Mouse (Mus musculus) thymus, adult 2 months (tissue): ENCODE measurements around the gene Cpeb1. TPM values are rescaled to one million over a fixed set of nuclear protein-coding genes. Genes with fewer than 3 reads are reported as not detected.
A peak's percentile ranks its signal among the peaks of the same experiment; 100 is the strongest.

Experiments
- DNase-seq: peaks from one replicate; pipeline ENCODE4 v3.0.0; 2021
- H3K27ac ChIP-seq: fragments of 200-500 bp; 2 replicates; pipeline ENCODE4 v1.5.1; 2012; ENCODE audit warnings: low read length, control low read depth; ENCODE audit not compliant: control insufficient read depth, insufficient read depth
- H3K27me3 ChIP-seq: fragments of 200-500 bp; 2 replicates; pipeline ENCODE4 v1.6.1; 2012; ENCODE audit warnings: mild to moderate bottlenecking, low read length, moderate library complexity, mixed read lengths; ENCODE audit not compliant: control insufficient read depth, insufficient read depth
- H3K36me3 ChIP-seq: fragments of 200-500 bp; 2 replicates; pipeline ENCODE4 v1.6.1; 2012; ENCODE audit warnings: mild to moderate bottlenecking, low read length, moderate library complexity; ENCODE audit not compliant: control insufficient read depth, insufficient read depth
- H3K4me1 ChIP-seq: fragments of 200-500 bp; replicated peaks from 2 replicates; pipeline ENCODE4 v1.6.1; 2012; ENCODE audit warnings: low read length; ENCODE audit not compliant: control insufficient read depth, insufficient read depth
- H3K4me3 ChIP-seq: fragments of 200-500 bp; 2 replicates; pipeline ENCODE4 v1.5.1; 2012; ENCODE audit warnings: mild to moderate bottlenecking, low read length, control low read depth, moderate library complexity; ENCODE audit not compliant: control insufficient read depth, insufficient read depth
- CTCF ChIP-seq: fragments of 200-500 bp; IDR thresholded peaks from 2 replicates; pipeline ENCODE4 v1.5.1; 2012; ENCODE audit warnings: mild to moderate bottlenecking, control low read depth, low read length, moderate library complexity, borderline replicate concordance; ENCODE audit not compliant: control insufficient read depth, poor library complexity, insufficient read depth; ENCODE audit errors: extremely low read depth
- POLR2A ChIP-seq: fragments of 200-500 bp; IDR thresholded peaks from 2 replicates; pipeline ENCODE4 v1.6.1; 2012; ENCODE audit warnings: mild to moderate bottlenecking, low read length, control low read depth, moderate library complexity; ENCODE audit not compliant: control insufficient read depth, poor library complexity, insufficient read depth; ENCODE audit errors: extremely low read depth
- WGBS: fragments of 180-500 bp; shearing (Covaris S2); methylation state at CpG from one replicate; pipeline ENCODE4 v1.1.7; 2018; 5-methylcytosine and 5-hydroxymethylcytosine counted together
- polyA plus RNA-seq: library from polyadenylated mRNA; depleted of rRNA; stranded (reverse); fragments of >200 nt; gene quantifications from 2 replicates; pipeline ENCODE4 v1.2.3, GENCODE M21; 2012

Gene Cpeb1
- polyA plus RNA-seq, 1 experiment, result 13.5 TPM

- TF ChIP-seq CTCF, result no peak
- TF ChIP-seq POLR2A, result no peak
- H3K36me3 ChIP-seq, result peaks cover 23% of the 10 kb centered on the region
- no peak overlapping the region for H3K27ac ChIP-seq
- no peak for DNase-seq
- no peaks in the 10 kb centered on the region for H3K27me3 ChIP-seq
- no peak overlapping the region for H3K4me3 ChIP-seq
- peaks cover 16% of the 10 kb centered on the region for H3K4me1 ChIP-seq
- 78% methylated on average over 8 of the region's 8 CpGs for WGBS
Observed at GRCm38 (mm10) chr7:81342356-81343094, 112.7 kb downstream of the Cpeb1 start.

- TF ChIP-seq CTCF (0 out of 2 replicates have a peak, but pooled peaks have one; percentile 20), POLR2A (no peak)
- peaks cover 23% of the 10 kb centered on the region for H3K36me3 ChIP-seq
- H3K4me3 ChIP-seq, result no peak overlapping the region
Observed at GRCm38 (mm10) chr7:81341563-81341962, 113.7 kb downstream of the Cpeb1 start.

GRCm38 (mm10) chr7:81339783-81340182 is 115.5 kb downstream of the Cpeb1 start:
- no peaks in the 10 kb centered on the region for H3K27me3 ChIP-seq
- H3K27ac ChIP-seq, result no peak overlapping the region
- 81% methylated on average over 4 of the region's 4 CpGs for WGBS
- no peak overlapping the region for H3K4me3 ChIP-seq
- peaks cover 23% of the 10 kb centered on the region for H3K36me3 ChIP-seq
- TF ChIP-seq CTCF (0 out of 2 replicates have a peak, but pooled peaks have one; percentile 69), POLR2A (no peak)
- DNase-seq, result peak; percentile 54
- H3K4me1 ChIP-seq, result peaks cover 16% of the 10 kb centered on the region

More at GRCm38 (mm10) chr7:81341563-81341962, 113.7 kb downstream of the Cpeb1 start:
- peaks cover 16% of the 10 kb centered on the region for H3K4me1 ChIP-seq
- H3K27me3 ChIP-seq, result no peaks in the 10 kb centered on the region
- 49% methylated on average over 3 of the region's 3 CpGs for WGBS
- H3K27ac ChIP-seq, result no peak overlapping the region
- no peak for DNase-seq

GRCm38 (mm10) chr7:81338522-81338873 is 116.8 kb downstream of the Cpeb1 start:
- Histone ChIP-seq H3K36me3 (peaks cover 18% of the 10 kb centered on the region), H3K4me1 (peaks cover 9% of the 10 kb centered on the region)
- WGBS, result 91% methylated on average over 3 of the region's 3 CpGs

GRCm38 (mm10) chr7:81337785-81338521 is 117.3 kb downstream of the Cpeb1 start:
- TF ChIP-seq CTCF, result no peak
- TF ChIP-seq POLR2A, result no peak
- H3K27me3 ChIP-seq, result no peaks in the 10 kb centered on the region
- WGBS, result 98% methylated on average over 21 of the region's 21 CpGs
- H3K4me1 ChIP-seq, result peaks cover 3% of the 10 kb centered on the region
- no peak for DNase-seq
- peaks cover 12% of the 10 kb centered on the region for H3K36me3 ChIP-seq
- H3K4me3 ChIP-seq, result no peak overlapping the region
- H3K27ac ChIP-seq, result no peak overlapping the region

More at GRCm38 (mm10) chr7:81338522-81338873, 116.8 kb downstream of the Cpeb1 start:
- Histone ChIP-seq H3K27ac (no peak overlapping the region), H3K4me3 (no peak overlapping the region), H3K27me3 (no peaks in the 10 kb centered on the region)
- TF ChIP-seq CTCF (no peak), POLR2A (no peak)
- DNase-seq, result no peak

GRCm38 (mm10) chr7:81336432-81336786 is 118.9 kb downstream of the Cpeb1 start:
- Histone ChIP-seq H3K4me3 (no peak overlapping the region), H3K36me3 (peaks cover 5% of the 10 kb centered on the region; the same call in 1 of the 2 replicates), H3K27ac (no peak overlapping the region), H3K27me3 (no peaks in the 10 kb centered on the region), H3K4me1 (no peaks in the 10 kb centered on the region)
- WGBS, result 74% methylated on average over 8 of the region's 8 CpGs
- DNase-seq, result peak; percentile 41
- TF ChIP-seq POLR2A (no peak), CTCF (0 out of 2 replicates have a peak, but pooled peaks have one; percentile 28)
